Mouse (Mus musculus): Measurements from ENCODE around the gene Kansl2.

Gene Kansl2

DNA sequence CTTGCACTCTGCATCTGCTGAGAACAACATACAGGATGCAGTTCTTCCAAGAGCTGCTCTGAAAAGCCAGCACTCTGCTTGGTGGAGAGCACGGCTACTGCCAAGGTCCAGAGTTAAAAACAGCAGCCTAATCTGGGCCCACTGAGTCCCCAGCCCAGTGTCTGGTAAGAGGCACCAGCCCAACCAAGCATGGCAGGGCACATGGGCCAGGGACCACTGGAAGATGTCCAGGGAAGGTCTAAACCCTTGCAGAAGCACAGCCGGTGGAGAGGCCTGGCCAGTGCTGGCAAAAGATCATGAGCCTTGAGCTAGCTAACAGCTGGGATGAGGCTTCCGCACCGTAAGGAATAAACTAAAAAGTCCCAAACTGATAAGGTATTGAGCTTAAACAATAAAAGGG lies 21.8 kb upstream of the Kansl2 start:
- no peak for DNase-seq (ENCODE audit: low read depth, low spot score)
- Histone ChIP-seq H3K27me3 (ENCODE audit: control insufficient read depth, insufficient read depth, low read length, poor library complexity, severe bottlenecking) (no peaks in the 10 kb centered on the region), H3K36me3 (ENCODE audit: control insufficient read depth, insufficient read depth, low read length, poor library complexity, severe bottlenecking) (peaks cover 21% of the 10 kb centered on the region)

DNA sequence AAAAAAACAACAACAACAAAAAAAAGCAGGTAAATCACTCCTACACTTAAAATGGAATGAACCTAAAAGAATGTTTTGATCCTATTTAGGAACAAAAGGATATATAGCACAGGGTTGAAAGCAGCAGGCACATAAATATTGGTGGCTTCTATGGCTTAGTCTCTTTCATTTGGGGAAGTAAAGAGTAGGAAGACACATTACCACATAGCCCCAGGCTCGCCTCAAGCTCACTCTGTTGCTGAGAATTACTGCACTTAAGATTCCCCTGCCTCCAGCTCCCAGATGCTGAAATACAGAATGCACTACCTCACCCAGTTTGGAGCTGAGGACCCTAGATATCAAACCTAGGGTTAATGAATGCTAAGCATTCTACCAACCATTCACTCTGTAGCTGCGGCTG lies 18.7 kb upstream of the Kansl2 start:
- Histone ChIP-seq H3K27me3 (ENCODE audit: control insufficient read depth, insufficient read depth, low read length, poor library complexity, severe bottlenecking) (no peaks in the 10 kb centered on the region), H3K36me3 (ENCODE audit: control insufficient read depth, insufficient read depth, low read length, poor library complexity, severe bottlenecking) (peaks cover 21% of the 10 kb centered on the region; the same call in 1 of the 2 replicates)
- DNase-seq (ENCODE audit: low read depth, low spot score) = no peak

DNA sequence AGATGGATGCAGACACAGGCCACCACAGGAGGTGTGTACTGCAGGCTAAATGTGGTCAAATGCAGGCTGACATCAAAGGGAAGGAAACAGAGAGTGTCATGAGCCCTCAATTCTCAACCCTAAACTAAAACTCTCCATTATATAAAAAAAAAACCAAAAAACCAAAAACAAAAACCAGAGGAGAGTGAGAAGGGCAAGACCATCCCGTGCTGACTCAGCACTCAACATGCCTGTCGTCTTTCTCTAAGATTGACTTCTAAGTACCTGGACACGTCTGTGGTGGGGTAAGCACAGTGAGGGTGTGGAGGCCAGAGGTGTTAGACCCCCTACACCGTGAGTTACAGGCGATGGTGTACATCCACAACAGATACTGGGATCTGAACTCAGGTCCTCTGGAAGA lies 12.8 kb upstream of the Kansl2 start:
- H3K36me3 ChIP-seq (ENCODE audit: control insufficient read depth, insufficient read depth, low read length, poor library complexity, severe bottlenecking) = peaks cover 28% of the 10 kb centered on the region
- H3K27me3 ChIP-seq (ENCODE audit: control insufficient read depth, insufficient read depth, low read length, poor library complexity, severe bottlenecking) = no peaks in the 10 kb centered on the region
- DNase-seq (ENCODE audit: low read depth, low spot score) = no peak

DNA sequence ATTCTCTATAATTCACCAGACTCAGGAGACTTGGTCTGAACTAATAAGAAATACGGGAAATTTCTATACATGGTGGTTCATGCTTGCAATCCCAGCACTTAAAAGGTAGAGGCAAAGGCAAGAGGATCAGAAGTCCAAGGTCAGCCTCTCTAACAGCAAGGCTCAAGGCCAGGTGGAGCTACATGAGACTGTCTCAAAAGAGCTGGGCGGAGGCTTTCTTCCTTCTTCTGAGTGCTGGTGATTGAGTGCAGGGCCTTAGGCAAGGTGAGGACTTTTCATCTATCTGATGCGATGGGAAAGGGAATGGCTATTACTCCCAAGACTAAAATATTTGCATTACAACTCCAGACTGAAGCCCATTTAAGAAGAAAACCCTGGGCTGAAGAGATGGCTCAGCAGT lies 11.1 kb upstream of the Kansl2 start:
- no peaks in the 10 kb centered on the region for H3K27me3 ChIP-seq (ENCODE audit: control insufficient read depth, insufficient read depth, low read length, poor library complexity, severe bottlenecking)
- no peak for DNase-seq (ENCODE audit: low read depth, low spot score)
- H3K36me3 ChIP-seq (ENCODE audit: control insufficient read depth, insufficient read depth, low read length, poor library complexity, severe bottlenecking) = peaks cover 25% of the 10 kb centered on the region

DNA sequence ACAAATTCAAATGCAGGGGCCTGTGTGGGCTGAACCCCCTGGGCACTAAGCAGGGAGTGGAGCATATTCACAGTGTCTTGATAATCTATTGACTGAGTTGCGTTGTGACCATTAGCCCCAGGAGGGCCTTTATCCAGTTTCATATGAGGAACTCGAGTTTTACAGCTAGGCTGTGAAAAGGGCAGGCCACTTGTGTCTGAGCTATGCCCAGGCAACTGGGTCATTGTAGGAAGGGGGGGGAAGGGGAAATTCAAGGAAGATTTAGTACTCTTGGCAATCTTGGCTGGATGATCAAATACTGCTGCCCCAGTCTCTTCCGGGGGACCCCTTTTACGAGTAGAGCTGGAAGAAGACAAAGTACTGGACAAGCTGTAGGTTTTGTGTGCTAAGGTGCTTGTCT lies 9.3 kb upstream of the Kansl2 start:
- no peak for DNase-seq (ENCODE audit: low read depth, low spot score)
- peaks cover 17% of the 10 kb centered on the region for H3K36me3 ChIP-seq (ENCODE audit: control insufficient read depth, insufficient read depth, low read length, poor library complexity, severe bottlenecking)
- no peaks in the 10 kb centered on the region for H3K27me3 ChIP-seq (ENCODE audit: control insufficient read depth, insufficient read depth, low read length, poor library complexity, severe bottlenecking)

DNA sequence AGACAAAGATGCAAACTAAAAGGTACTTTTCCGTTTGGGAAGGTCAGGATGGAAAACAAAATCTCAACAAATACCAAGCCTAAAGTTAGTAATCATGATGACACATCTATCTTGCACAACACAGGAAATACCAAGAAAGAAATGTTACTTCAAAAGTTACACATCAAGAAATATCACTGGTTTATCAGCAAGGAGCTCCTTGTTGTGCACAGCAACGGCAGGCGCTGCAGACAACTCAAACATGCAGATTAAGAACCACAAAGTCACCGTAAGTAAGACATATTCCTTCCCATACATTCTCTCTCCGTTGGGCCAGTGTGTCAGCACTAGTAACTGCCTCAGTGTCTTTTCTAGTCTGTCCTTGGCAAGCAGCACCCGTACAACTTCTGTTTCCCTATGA lies 7.0 kb upstream of the Kansl2 start:
- Histone ChIP-seq H3K36me3 (ENCODE audit: control insufficient read depth, insufficient read depth, low read length, poor library complexity, severe bottlenecking) (peaks cover 11% of the 10 kb centered on the region), H3K27me3 (ENCODE audit: control insufficient read depth, insufficient read depth, low read length, poor library complexity, severe bottlenecking) (no peaks in the 10 kb centered on the region)
- no peak for DNase-seq (ENCODE audit: low read depth, low spot score)

DNA sequence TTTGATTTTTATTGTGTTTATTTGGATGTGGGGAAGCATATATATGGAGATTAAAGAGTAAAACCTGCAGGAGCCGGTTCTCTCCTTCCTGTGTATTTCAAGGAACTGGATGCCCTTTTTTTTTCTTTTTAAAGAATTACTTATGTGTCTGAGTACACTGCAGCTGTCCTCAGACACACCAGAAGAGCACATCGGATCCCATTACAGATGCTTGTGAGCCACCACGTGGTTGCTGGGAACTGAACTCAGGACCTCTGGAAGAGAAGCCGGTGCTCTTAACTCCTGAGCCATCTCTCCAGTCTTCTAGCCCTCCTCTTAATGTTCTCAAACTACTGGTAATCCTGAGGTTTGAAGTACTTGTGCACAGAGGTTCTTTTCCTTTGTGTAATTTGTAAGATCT lies 3.9 kb upstream of the Kansl2 start:
- H3K36me3 ChIP-seq (ENCODE audit: control insufficient read depth, insufficient read depth, low read length, poor library complexity, severe bottlenecking) = no peaks in the 10 kb centered on the region
- H3K27me3 ChIP-seq (ENCODE audit: control insufficient read depth, insufficient read depth, low read length, poor library complexity, severe bottlenecking) = no peaks in the 10 kb centered on the region
- no peak for DNase-seq (ENCODE audit: low read depth, low spot score)

DNA sequence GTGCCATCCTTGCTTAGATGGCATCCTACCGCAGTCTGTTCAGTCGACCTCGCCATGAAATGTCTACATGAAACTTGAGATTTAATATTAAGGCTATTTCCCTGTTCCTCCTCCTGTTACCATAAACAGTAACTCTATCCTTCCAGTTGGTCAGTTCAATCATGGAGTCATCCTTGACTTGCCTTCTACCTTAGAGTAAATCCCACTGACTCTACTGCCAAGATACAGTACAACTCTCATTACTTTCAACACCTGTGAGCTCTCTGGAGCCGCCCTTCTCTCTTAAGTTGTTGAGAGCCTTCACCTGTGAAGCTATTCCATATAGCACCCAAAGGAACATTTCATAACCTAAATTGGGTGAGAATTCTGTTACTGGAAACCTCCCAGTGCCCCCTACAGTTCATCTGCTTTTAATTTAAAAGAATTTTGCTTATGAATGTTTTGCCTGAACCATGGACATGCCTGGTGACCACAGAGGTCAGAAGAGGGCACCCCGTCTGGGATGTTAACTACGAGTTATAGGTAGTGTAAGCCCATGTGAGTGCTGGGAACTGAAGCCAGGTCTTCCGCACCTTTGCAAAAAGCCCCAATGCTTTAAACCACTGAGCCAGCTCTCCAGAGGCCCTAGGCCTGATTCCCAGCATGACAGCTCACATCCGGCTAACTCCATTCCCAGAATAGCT lies 2.9 kb upstream of the Kansl2 start:
- Histone ChIP-seq H3K36me3 (ENCODE audit: control insufficient read depth, insufficient read depth, low read length, poor library complexity, severe bottlenecking) (no peaks in the 10 kb centered on the region), H3K27me3 (ENCODE audit: control insufficient read depth, insufficient read depth, low read length, poor library complexity, severe bottlenecking) (no peaks in the 10 kb centered on the region)
- no peak for DNase-seq (ENCODE audit: low read depth, low spot score)

DNA sequence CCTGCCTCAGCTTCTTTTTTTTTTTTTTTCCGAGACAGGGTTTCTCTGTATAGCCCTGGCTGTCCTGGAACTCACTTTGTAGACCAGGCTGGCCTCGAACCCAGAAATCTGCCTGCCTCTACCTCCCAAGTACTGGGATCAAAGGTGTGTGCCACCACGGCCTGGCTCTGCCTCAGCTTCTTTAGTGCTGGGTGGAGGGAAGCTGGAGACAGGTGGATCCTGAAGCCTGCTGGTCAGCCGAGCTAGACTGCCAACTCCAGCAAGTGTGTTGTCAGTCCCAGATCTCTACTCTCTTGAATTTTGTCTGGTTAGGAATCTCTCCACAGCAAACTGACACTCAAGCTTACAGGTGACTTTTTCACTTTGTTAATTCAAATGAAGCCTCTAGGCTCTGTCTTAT lies 1.9 kb upstream of the Kansl2 start:
- DNase-seq (ENCODE audit: low read depth, low spot score) = no peak
- no peaks in the 10 kb centered on the region for H3K27me3 ChIP-seq (ENCODE audit: control insufficient read depth, insufficient read depth, low read length, poor library complexity, severe bottlenecking)
- H3K36me3 ChIP-seq (ENCODE audit: control insufficient read depth, insufficient read depth, low read length, poor library complexity, severe bottlenecking) = peaks cover 5% of the 10 kb centered on the region

DNA sequence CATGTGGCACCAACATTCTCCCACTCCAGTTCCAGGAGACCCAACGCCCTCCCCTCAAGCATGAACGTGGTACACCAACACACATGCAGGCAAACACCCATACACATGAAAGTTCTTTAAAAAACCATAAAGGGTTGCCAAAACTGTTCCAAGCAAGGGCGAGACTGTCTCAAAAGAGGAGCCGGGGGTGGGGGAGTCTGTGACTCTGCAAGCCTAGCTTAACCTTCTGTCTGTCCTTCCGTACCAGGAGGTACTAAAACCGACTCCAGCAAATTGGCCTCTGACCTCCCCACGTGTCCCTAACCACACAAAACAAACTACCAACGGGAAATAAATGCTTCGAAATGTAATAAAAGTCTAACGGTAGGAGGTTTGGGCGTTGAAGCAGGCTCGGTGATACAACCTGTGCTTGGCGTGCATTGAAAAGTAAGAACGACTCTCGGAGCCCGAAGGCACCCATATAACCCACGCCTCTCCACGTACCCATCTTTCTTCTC lies 981 bp downstream of the Kansl2 start:
- no peak for DNase-seq (ENCODE audit: low read depth, low spot score)
- Histone ChIP-seq H3K36me3 (ENCODE audit: control insufficient read depth, insufficient read depth, low read length, poor library complexity, severe bottlenecking) (peaks cover 13% of the 10 kb centered on the region), H3K27me3 (ENCODE audit: control insufficient read depth, insufficient read depth, low read length, poor library complexity, severe bottlenecking) (no peaks in the 10 kb centered on the region)

DNA sequence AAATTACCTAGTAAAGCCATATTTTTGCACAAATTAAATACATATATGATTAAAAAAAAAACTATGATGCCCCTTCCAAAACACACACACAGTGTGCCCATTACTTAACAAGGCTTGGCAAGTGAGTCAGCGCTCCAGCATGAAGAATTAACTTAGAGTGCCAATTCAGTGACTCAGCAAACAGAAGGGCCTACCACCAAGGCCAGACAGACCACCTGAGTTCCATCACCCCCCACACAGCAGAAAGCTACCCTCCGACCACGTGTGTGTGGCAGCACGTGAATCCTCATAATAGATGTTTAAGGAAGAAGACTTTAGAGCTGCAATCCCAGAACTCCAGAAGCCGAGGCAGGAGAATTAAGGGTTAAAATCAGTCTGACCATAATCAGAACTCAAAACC lies 1.8 kb downstream of the Kansl2 start:
- DNase-seq (ENCODE audit: low read depth, low spot score) = no peak
- Histone ChIP-seq H3K36me3 (ENCODE audit: control insufficient read depth, insufficient read depth, low read length, poor library complexity, severe bottlenecking) (peaks cover 14% of the 10 kb centered on the region), H3K27me3 (ENCODE audit: control insufficient read depth, insufficient read depth, low read length, poor library complexity, severe bottlenecking) (no peaks in the 10 kb centered on the region)

DNA sequence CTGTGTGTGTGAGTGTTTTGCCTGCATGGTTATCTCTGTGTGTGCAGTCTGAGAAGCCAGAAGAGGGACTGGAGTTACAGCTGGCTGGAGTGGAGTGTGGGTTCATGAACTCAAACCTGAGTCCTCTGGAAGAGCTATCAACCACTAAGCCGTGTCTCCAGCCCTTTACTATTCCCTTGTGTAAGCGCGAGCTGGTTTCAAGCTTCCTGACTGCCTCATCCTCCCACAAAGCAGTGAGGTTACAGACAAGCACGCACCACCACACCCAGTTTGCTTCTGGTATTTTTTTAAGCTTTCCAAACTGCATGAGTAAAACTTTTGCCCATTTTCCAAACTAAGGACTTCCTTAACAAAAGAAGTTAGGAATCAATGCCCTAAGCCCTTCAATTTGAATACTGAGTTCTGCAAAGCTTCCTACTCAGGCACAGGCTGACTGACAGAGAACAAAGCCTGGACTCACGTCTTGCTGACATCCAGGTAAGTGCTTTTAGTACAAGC lies 5.9 kb downstream of the Kansl2 start:
- no peak for DNase-seq (ENCODE audit: low read depth, low spot score)
- peaks cover 19% of the 10 kb centered on the region for H3K36me3 ChIP-seq (ENCODE audit: control insufficient read depth, insufficient read depth, low read length, poor library complexity, severe bottlenecking)
- no peaks in the 10 kb centered on the region for H3K27me3 ChIP-seq (ENCODE audit: control insufficient read depth, insufficient read depth, low read length, poor library complexity, severe bottlenecking)

DNA sequence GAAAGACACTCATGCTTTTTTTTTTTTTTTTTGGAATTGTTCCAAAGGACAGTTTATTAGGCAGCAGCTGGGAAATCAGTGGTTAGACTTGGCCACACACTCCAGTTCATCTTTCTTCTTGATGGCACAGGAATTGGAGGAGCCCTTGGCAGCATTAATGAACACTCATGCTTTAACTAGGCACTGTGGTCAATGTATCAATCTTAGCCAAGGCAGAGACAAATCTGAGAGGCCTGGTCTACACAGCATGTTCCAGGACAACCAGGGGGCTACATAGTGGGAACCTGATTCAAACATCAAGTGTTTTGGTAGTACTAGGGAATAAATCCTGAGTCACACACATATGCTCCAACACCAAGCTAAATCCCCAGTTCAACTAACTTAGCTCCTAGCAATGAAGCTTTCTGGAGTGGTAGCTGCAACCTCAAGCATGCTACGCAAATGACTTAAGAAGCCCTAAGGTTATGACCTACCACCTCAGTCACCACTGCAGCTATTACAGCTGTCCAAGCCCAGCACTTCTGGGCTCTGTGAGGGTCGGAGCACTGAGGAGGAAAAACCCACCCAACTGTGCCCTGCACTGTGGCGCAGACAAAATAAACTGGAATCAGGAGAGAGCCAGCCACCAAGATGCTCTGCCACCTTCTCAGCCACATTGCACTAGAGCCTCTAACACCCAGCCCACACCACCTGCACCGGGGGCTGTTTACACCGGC lies 6.8 kb downstream of the Kansl2 start:
- DNase-seq (ENCODE audit: low read depth, low spot score) = no peak
- Histone ChIP-seq H3K36me3 (ENCODE audit: control insufficient read depth, insufficient read depth, low read length, poor library complexity, severe bottlenecking) (peaks cover 26% of the 10 kb centered on the region), H3K27me3 (ENCODE audit: control insufficient read depth, insufficient read depth, low read length, poor library complexity, severe bottlenecking) (no peaks in the 10 kb centered on the region)

DNA sequence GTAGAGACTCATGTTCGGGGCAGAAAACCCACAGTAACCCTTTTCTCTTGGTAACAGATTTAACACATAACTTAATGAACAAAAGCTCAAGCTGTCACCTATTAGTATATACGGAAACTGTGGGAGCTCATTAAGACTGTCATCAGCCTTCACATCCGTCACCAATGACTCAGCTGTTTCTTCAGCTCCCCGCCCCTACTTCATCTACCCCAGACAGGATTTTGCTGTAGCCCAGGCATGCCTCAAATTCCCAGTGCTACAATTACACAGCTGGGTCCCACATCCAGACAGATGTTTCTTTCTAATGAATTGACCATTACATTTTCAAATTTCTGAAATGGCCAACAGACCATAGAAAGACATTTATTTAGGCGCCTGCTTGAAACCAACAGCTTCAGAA lies 8.0 kb downstream of the Kansl2 start:
- Histone ChIP-seq H3K27me3 (ENCODE audit: control insufficient read depth, insufficient read depth, low read length, poor library complexity, severe bottlenecking) (no peaks in the 10 kb centered on the region), H3K36me3 (ENCODE audit: control insufficient read depth, insufficient read depth, low read length, poor library complexity, severe bottlenecking) (peaks cover 23% of the 10 kb centered on the region)
- DNase-seq (ENCODE audit: low read depth, low spot score) = no peak

DNA sequence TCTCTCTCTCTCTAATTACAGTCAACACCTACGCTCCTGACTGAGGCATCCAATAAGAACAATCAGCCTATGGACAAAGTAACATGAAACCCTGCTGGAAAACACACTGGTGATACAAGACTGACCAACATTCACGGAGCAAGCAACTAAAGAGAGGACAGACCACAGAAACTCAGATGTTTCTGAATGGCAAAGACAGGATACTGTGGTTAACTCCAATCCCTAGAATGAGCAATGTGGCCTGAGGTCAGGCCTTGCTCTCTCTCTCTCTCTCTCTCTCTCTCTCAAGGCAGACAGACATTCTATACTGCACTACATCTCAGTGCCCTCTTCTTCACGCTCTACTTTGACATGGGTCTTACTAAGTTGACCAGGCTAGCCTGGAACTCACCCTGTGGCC lies 12.8 kb downstream of the Kansl2 start:
- Histone ChIP-seq H3K36me3 (ENCODE audit: control insufficient read depth, insufficient read depth, low read length, poor library complexity, severe bottlenecking) (peaks cover 19% of the 10 kb centered on the region), H3K27me3 (ENCODE audit: control insufficient read depth, insufficient read depth, low read length, poor library complexity, severe bottlenecking) (no peaks in the 10 kb centered on the region)
- no peak for DNase-seq (ENCODE audit: low read depth, low spot score)
